Mouse (Mus musculus) frontal cortex, adult (tissue): ENCODE data around the gene Atp2b1.
A peak's percentile ranks its signal among the peaks of the same experiment; 100 is the strongest.
"Not testable (repeated sequence)": the region's sequence is repeated elsewhere in the genome, so short reads cannot be mapped to it uniquely, and the experiment has no call there.

Source experiments
- ATAC-seq: cut with Nextera tagmentation; 2 replicates; pipeline ENCODE4 v1.9.2; 2017; ENCODE audit warnings: mild to moderate bottlenecking, moderate library complexity, mixed read lengths; ENCODE audit not compliant: low TSS enrichment

The Atp2b1 gene

GRCm38 (mm10) chr10:98962092-98962491 is 47.9 kb downstream of the Atp2b1 start:
- ATAC-seq, result peak; percentile 68

GRCm38 (mm10) chr10:98966407-98967215 is 52.4 kb downstream of the Atp2b1 start:
- ATAC-seq, result no peak

GRCm38 (mm10) chr10:98967240-98967891 is 53.2 kb downstream of the Atp2b1 start:
- ATAC-seq, result no peak

- no peak for ATAC-seq
These were observed 56.7 kb downstream of the Atp2b1 start for GRCm38 (mm10) chr10:98970917-98971316.

- ATAC-seq, result no peak
These were observed 58.2 kb downstream of the Atp2b1 start for GRCm38 (mm10) chr10:98972359-98972758.

GRCm38 (mm10) chr10:98972912-98973605 is 58.9 kb downstream of the Atp2b1 start:
- ATAC-seq, result no peak

- ATAC-seq, result no peak; the same call in 1 of the 2 replicates
These were observed 60.4 kb downstream of the Atp2b1 start for GRCm38 (mm10) chr10:98974645-98975044.

GRCm38 (mm10) chr10:98975611-98976010 is 61.4 kb downstream of the Atp2b1 start:
- ATAC-seq, result no peak

- ATAC-seq, result no peak
These were observed 62.8 kb downstream of the Atp2b1 start for GRCm38 (mm10) chr10:98976877-98977494.

GRCm38 (mm10) chr10:98978766-98979165 is 64.6 kb downstream of the Atp2b1 start:
- ATAC-seq, result peak; percentile 62

- ATAC-seq, result no peak
These were observed 65.1 kb downstream of the Atp2b1 start for GRCm38 (mm10) chr10:98979296-98979695.

GRCm38 (mm10) chr10:98979951-98980350 is 65.7 kb downstream of the Atp2b1 start:
- ATAC-seq, result no peak

GRCm38 (mm10) chr10:98991964-98992363 is 77.8 kb downstream of the Atp2b1 start:
- ATAC-seq, result no peak

GRCm38 (mm10) chr10:98993186-98993585 is 79.0 kb downstream of the Atp2b1 start:
- ATAC-seq, result peak; percentile 58

- ATAC-seq, result not testable (repeated sequence)
These were observed 81.0 kb downstream of the Atp2b1 start for GRCm38 (mm10) chr10:98995016-98995747.

- ATAC-seq, result peak; percentile 42
These were observed 90.7 kb downstream of the Atp2b1 start for GRCm38 (mm10) chr10:99004866-99005265.

- ATAC-seq, result no peak
These were observed 96.9 kb downstream of the Atp2b1 start for GRCm38 (mm10) chr10:99011084-99011483.

GRCm38 (mm10) chr10:99012086-99012485 is 97.9 kb downstream of the Atp2b1 start:
- ATAC-seq, result no peak

GRCm38 (mm10) chr10:99014737-99015136 is 100.5 kb downstream of the Atp2b1 start:
- ATAC-seq, result peak; percentile 55

- ATAC-seq, result no peak
These were observed 102.8 kb downstream of the Atp2b1 start for GRCm38 (mm10) chr10:99016996-99017395.

- no peak for ATAC-seq
These were observed 113.3 kb downstream of the Atp2b1 start for GRCm38 (mm10) chr10:99027462-99027861.
